Mouse (Mus musculus) hindbrain, embryonic 10.5 days (tissue): Measurements from ENCODE around the gene Orai2. TPM values are rescaled to one million over a fixed set of nuclear protein-coding genes. Genes with fewer than 3 reads are reported as not detected.
"Not testable (repeated sequence)": the region's sequence is repeated elsewhere in the genome, so short reads cannot be mapped to it uniquely, and the experiment has no call there.

Source experiments
- DNase-seq: peaks from one replicate; pipeline ENCODE4 v3.0.0-alpha.2; 2017; ENCODE audit warnings: low spot score
- H3K27ac ChIP-seq: fragments of 300-500 bp; sonication (generic); 2 replicates; pipeline ENCODE4 v1.5.1; 2016; ENCODE audit warnings: mild to moderate bottlenecking, moderate library complexity
- H3K27me3 ChIP-seq: fragments of 300-500 bp; sonication (generic); 2 replicates; pipeline ENCODE4 v1.6.1; 2016; ENCODE audit warnings: mild to moderate bottlenecking; ENCODE audit not compliant: poor library complexity, insufficient read depth, severe bottlenecking
- H3K36me3 ChIP-seq: fragments of 300-500 bp; sonication (generic); 2 replicates; pipeline ENCODE4 v1.6.1; 2016; ENCODE audit warnings: mild to moderate bottlenecking, moderate library complexity
- H3K4me1 ChIP-seq: fragments of 300-500 bp; sonication (generic); replicated peaks from 2 replicates; pipeline ENCODE4 v1.6.1; 2016; ENCODE audit warnings: mild to moderate bottlenecking
- H3K4me3 ChIP-seq: fragments of 300-500 bp; sonication (generic); 2 replicates; pipeline ENCODE4 v1.5.1; 2016; ENCODE audit warnings: mild to moderate bottlenecking, moderate library complexity
- H3K9me3 ChIP-seq: fragments of 300-500 bp; sonication (generic); 2 replicates; pipeline ENCODE4 v1.6.1; 2016; ENCODE audit warnings: mild to moderate bottlenecking, moderate library complexity
- WGBS: fragments of 180-500 bp; shearing (Covaris S2); methylation state at CpG from one replicate; pipeline ENCODE4 v1.1.7; 2016; 5-methylcytosine and 5-hydroxymethylcytosine counted together
- polyA plus RNA-seq: library from polyadenylated mRNA; unstranded; fragments of >200 nt; fragmentation: Nextera tagmentation; extraction: Ambion mirVana; gene quantifications from 2 replicates; pipeline ENCODE4 v1.2.1, GENCODE M21; 2016

The Orai2 gene
- polyA plus RNA-seq, 1 experiment from 2014 or later, result 10.9 TPM

- Histone ChIP-seq H3K9me3 (peaks cover 4% of the 10 kb centered on the region; the same call in 1 of the 2 replicates), H3K36me3 (0 out of 2 replicates have a peak, but pooled peaks cover 9% of the 10 kb centered on the region), H3K4me1 (peaks cover 22% of the 10 kb centered on the region), H3K27me3 (peaks cover 8% of the 10 kb centered on the region; the same call in 1 of the 2 replicates), H3K4me3 (peak overlapping the region; percentile 71), H3K27ac (peak overlapping the region; percentile 86)
- 16% methylated on average over 15 of the region's 15 CpGs for WGBS
- peak; percentile 64 for DNase-seq
These were observed 644 bp downstream of the Orai2 start for GRCm38 (mm10) chr5:136169626-136170511.

- Histone ChIP-seq H3K36me3 (0 out of 2 replicates have a peak, but pooled peaks cover 9% of the 10 kb centered on the region), H3K4me3 (no peak overlapping the region), H3K9me3 (peaks cover 4% of the 10 kb centered on the region; the same call in 1 of the 2 replicates), H3K4me1 (peaks cover 27% of the 10 kb centered on the region), H3K27me3 (peaks cover 8% of the 10 kb centered on the region; the same call in 1 of the 2 replicates), H3K27ac (no peak overlapping the region)
- 94% methylated on average over 3 of the region's 3 CpGs for WGBS
- no peak for DNase-seq
These were observed 2.4 kb downstream of the Orai2 start for GRCm38 (mm10) chr5:136168071-136168470.

- H3K27me3 ChIP-seq, result peaks cover 8% of the 10 kb centered on the region; the same call in 1 of the 2 replicates
- WGBS, result 88% methylated on average over 4 of the region's 4 CpGs
- 0 out of 2 replicates have a peak, but pooled peaks cover 9% of the 10 kb centered on the region for H3K36me3 ChIP-seq
- peaks cover 27% of the 10 kb centered on the region for H3K4me1 ChIP-seq
- DNase-seq, result no peak
- no peak overlapping the region for H3K4me3 ChIP-seq
- no peak overlapping the region for H3K27ac ChIP-seq
- H3K9me3 ChIP-seq, result peaks cover 4% of the 10 kb centered on the region; the same call in 1 of the 2 replicates
These were observed 3.2 kb downstream of the Orai2 start for GRCm38 (mm10) chr5:136167296-136167695.

GRCm38 (mm10) chr5:136165246-136165645, 5.3 kb downstream of the Orai2 start:
- H3K27me3 ChIP-seq, result no peaks in the 10 kb centered on the region
- WGBS, result 83% methylated on average over 8 of the region's 8 CpGs
- peaks cover 15% of the 10 kb centered on the region for H3K4me1 ChIP-seq
- no peak overlapping the region for H3K27ac ChIP-seq
- H3K4me3 ChIP-seq, result no peak overlapping the region
- DNase-seq, result no peak
- peaks cover 4% of the 10 kb centered on the region; the same call in 1 of the 2 replicates for H3K9me3 ChIP-seq
- H3K36me3 ChIP-seq, result peaks cover 19% of the 10 kb centered on the region; the same call in 1 of the 2 replicates

GRCm38 (mm10) chr5:136163807-136164474, 6.6 kb downstream of the Orai2 start:
- Histone ChIP-seq H3K9me3 (peaks cover 4% of the 10 kb centered on the region; the same call in 1 of the 2 replicates), H3K4me1 (peaks cover 6% of the 10 kb centered on the region; the same call in 1 of the 2 replicates), H3K36me3 (peaks cover 21% of the 10 kb centered on the region; the same call in 1 of the 2 replicates), H3K27me3 (no peaks in the 10 kb centered on the region), H3K27ac (no peak overlapping the region), H3K4me3 (no peak overlapping the region)
- WGBS, result 81% methylated on average over 11 of the region's 11 CpGs
- DNase-seq, result no peak

GRCm38 (mm10) chr5:136160084-136160483, 10.4 kb downstream of the Orai2 start:
- not testable (repeated sequence) for H3K4me1 ChIP-seq, H3K9me3 ChIP-seq, H3K27me3 ChIP-seq, H3K4me3 ChIP-seq, DNase-seq, H3K27ac ChIP-seq
- H3K36me3 ChIP-seq, result peaks cover 12% of the 10 kb centered on the region; the same call in 1 of the 2 replicates
- 89% methylated on average over 11 of the region's 12 CpGs for WGBS

GRCm38 (mm10) chr5:136155399-136155798, 15.1 kb downstream of the Orai2 start:
- Histone ChIP-seq H3K27ac (no peak overlapping the region), H3K36me3 (peaks cover 4% of the 10 kb centered on the region; the same call in 1 of the 2 replicates), H3K9me3 (no peaks in the 10 kb centered on the region), H3K27me3 (no peaks in the 10 kb centered on the region), H3K4me3 (no peak overlapping the region), H3K4me1 (no peaks in the 10 kb centered on the region)
- no peak for DNase-seq
- 86% methylated on average over 5 of the region's 5 CpGs for WGBS

GRCm38 (mm10) chr5:136152365-136152764, 18.1 kb downstream of the Orai2 start:
- H3K27ac ChIP-seq, result no peak overlapping the region
- no peaks in the 10 kb centered on the region for H3K27me3 ChIP-seq
- whole genome bisulfite sequencing, result 89% methylated on average over 8 of the region's 8 CpGs
- no peak for DNase-seq
- H3K4me1 ChIP-seq, result no peaks in the 10 kb centered on the region
- no peaks in the 10 kb centered on the region for H3K36me3 ChIP-seq
- no peaks in the 10 kb centered on the region for H3K9me3 ChIP-seq
- no peak overlapping the region for H3K4me3 ChIP-seq

- H3K9me3 ChIP-seq, H3K27me3 ChIP-seq, H3K36me3 ChIP-seq, DNase-seq, H3K4me3 ChIP-seq, H3K27ac ChIP-seq, H3K4me1 ChIP-seq: not testable (repeated sequence)
- WGBS, result 69% methylated on average over 5 of the region's 5 CpGs
These were observed 21.4 kb downstream of the Orai2 start for GRCm38 (mm10) chr5:136149134-136149576.

GRCm38 (mm10) chr5:136147704-136148103, 22.8 kb downstream of the Orai2 start:
- 77% methylated on average over 8 of the region's 8 CpGs for WGBS

GRCm38 (mm10) chr5:136146936-136147335, 23.6 kb downstream of the Orai2 start:
- WGBS, result 97% methylated on average over 1 of the region's 1 CpGs
- DNase-seq, result no peak
- H3K4me3 ChIP-seq, result no peak overlapping the region
- no peaks in the 10 kb centered on the region for H3K4me1 ChIP-seq
- H3K9me3 ChIP-seq, result peaks cover 6% of the 10 kb centered on the region; the same call in 1 of the 2 replicates
- H3K27me3 ChIP-seq, result no peaks in the 10 kb centered on the region
- H3K36me3 ChIP-seq, result peaks cover 7% of the 10 kb centered on the region
- no peak overlapping the region for H3K27ac ChIP-seq

More at GRCm38 (mm10) chr5:136147704-136148103, 22.8 kb downstream of the Orai2 start:
- Histone ChIP-seq H3K36me3 (no peaks in the 10 kb centered on the region), H3K4me3 (no peak overlapping the region), H3K27ac (no peak overlapping the region), H3K27me3 (no peaks in the 10 kb centered on the region), H3K9me3 (peaks cover 4% of the 10 kb centered on the region; the same call in 1 of the 2 replicates), H3K4me1 (no peaks in the 10 kb centered on the region)
- DNase-seq, result no peak

- Histone ChIP-seq H3K9me3 (peaks cover 6% of the 10 kb centered on the region; the same call in 1 of the 2 replicates), H3K36me3 (peaks cover 28% of the 10 kb centered on the region), H3K27me3 (no peaks in the 10 kb centered on the region), H3K4me1 (no peaks in the 10 kb centered on the region), H3K27ac (no peak overlapping the region), H3K4me3 (no peak overlapping the region)
- 75% methylated on average over 12 of the region's 12 CpGs for WGBS
- DNase-seq, result no peak
These were observed 25.7 kb downstream of the Orai2 start for GRCm38 (mm10) chr5:136144606-136145430.
